Mouse (Mus musculus) hindbrain, embryonic 11.5 days (tissue): ENCODE results near the gene Liph. TPM values are rescaled to one million over a fixed set of nuclear protein-coding genes. Genes with fewer than 3 reads are reported as not detected.
A peak's percentile ranks its signal among the peaks of the same experiment; 100 is the strongest.
"Not testable (repeated sequence)": the region's sequence is repeated elsewhere in the genome, so short reads cannot be mapped to it uniquely, and the experiment has no call there.

Experiments
- ATAC-seq: fragments of 200-750 bp; cut with Nextera tagmentation; 2 replicates; pipeline ENCODE4 v1.8.0; 2017; ENCODE audit warnings: mild to moderate bottlenecking, moderate TSS enrichment, moderate library complexity; ENCODE audit not compliant: low FRiP score
- DNase-seq: peaks from one replicate; pipeline ENCODE4 v3.0.0-alpha.2; 2015; ENCODE audit warnings: low spot score
- H3K27ac ChIP-seq: fragments of 300-500 bp; sonication (generic); 2 replicates; pipeline ENCODE4 v1.5.1; 2014; ENCODE audit warnings: mild to moderate bottlenecking, low read depth, low read length
- H3K27me3 ChIP-seq: fragments of 300-500 bp; sonication (generic); 2 replicates; pipeline ENCODE4 v1.6.1; 2014; ENCODE audit warnings: mild to moderate bottlenecking, low read length, moderate library complexity, mixed read lengths; ENCODE audit not compliant: control insufficient read depth, insufficient read depth
- H3K36me3 ChIP-seq: fragments of 300-500 bp; sonication (generic); 2 replicates; pipeline ENCODE4 v1.6.1; 2014; ENCODE audit warnings: mild to moderate bottlenecking, low read length, moderate library complexity, mixed read lengths; ENCODE audit not compliant: control insufficient read depth, insufficient read depth
- H3K4me1 ChIP-seq: fragments of 300-500 bp; sonication (generic); replicated peaks from 2 replicates; pipeline ENCODE4 v1.6.1; 2014; ENCODE audit warnings: low read length, mixed read lengths; ENCODE audit not compliant: control insufficient read depth, insufficient read depth
- H3K4me2 ChIP-seq: fragments of 300-500 bp; sonication (generic); replicated peaks from 2 replicates; pipeline ENCODE4 v1.6.1; 2014; ENCODE audit warnings: mild to moderate bottlenecking, low read depth, low read length
- H3K4me3 ChIP-seq: fragments of 300-500 bp; sonication (generic); 2 replicates; pipeline ENCODE4 v1.5.1; 2014; ENCODE audit warnings: low read depth, low read length
- H3K9ac ChIP-seq: fragments of 300-500 bp; sonication (generic); 2 replicates; pipeline ENCODE4 v1.6.1; 2014; ENCODE audit warnings: low read depth, low read length
- H3K9me3 ChIP-seq: fragments of 300-500 bp; sonication (generic); 2 replicates; pipeline ENCODE4 v1.6.1; 2016; ENCODE audit warnings: low read length; ENCODE audit not compliant: control insufficient read depth
- WGBS: fragments of 180-500 bp; shearing (Covaris S2); extraction: QIAGEN DNeasy Blood & Tissue Kit; methylation state at CpG from one replicate; pipeline ENCODE4 v1.1.7; 2014; 5-methylcytosine and 5-hydroxymethylcytosine counted together
- polyA plus RNA-seq: library from polyadenylated mRNA; unstranded; fragments of >200 nt; fragmentation: Nextera tagmentation; extraction: Ambion mirVana; gene quantifications from 2 replicates; pipeline ENCODE4 v1.2.1, GENCODE M21; 2014

Gene Liph
- polyA plus RNA-seq, 1 experiment from 2014 or later: 0.51 TPM

DNA sequence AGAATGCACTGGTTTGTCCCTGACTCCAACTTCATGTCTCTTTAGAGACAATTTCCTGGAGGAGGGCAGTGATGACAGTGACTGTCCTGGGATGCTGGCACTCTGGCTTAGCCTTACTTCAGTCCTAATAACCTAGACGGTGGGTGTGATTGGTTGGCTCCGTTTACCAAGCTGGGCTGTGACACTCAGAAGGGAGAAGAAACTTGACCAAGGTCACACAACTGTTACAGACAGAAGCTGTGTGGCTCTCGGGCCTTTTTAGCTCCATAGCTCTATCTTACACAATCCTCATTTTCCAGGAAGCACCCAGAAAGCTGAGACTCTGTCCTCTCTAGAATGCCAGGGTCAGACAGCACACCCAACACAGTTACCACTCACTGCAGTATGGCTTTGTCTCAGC is 29.9 kb downstream of the Liph start:
- Histone ChIP-seq H3K4me3 (no peak overlapping the region), H3K4me1 (no peaks in the 10 kb centered on the region), H3K27me3 (no peaks in the 10 kb centered on the region), H3K9ac (no peak overlapping the region), H3K4me2 (no peak overlapping the region), H3K27ac (no peak overlapping the region), H3K9me3 (no peaks in the 10 kb centered on the region), H3K36me3 (no peaks in the 10 kb centered on the region)
- no peak for DNase-seq
- no peak for ATAC-seq
- 82% methylated on average over 3 of the region's 3 CpGs for WGBS

DNA sequence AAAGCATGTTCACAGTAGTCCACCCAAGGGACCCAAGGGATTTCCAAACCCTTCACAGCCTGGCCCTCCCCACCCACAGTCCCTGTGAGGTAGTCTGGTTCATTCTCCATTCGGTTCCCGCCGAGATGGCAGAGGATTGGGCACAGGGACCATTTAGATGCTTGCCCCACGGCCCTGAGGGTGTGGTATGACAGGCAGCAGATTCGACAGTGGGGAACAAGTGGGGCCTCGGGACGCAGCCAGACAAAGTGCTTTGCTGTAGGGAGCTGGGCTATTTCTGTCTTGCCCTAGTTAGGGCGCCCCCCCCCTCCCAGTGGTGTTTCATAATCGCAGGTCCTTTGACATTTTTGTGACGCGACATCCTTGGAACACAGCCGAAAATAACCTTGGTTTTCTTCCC is 39.9 kb downstream of the Liph start:
- DNase-seq: no peak
- ATAC-seq: no peak
- Histone ChIP-seq H3K4me2 (no peak overlapping the region), H3K36me3 (no peaks in the 10 kb centered on the region), H3K9ac (no peak overlapping the region), H3K4me1 (no peaks in the 10 kb centered on the region), H3K4me3 (no peak overlapping the region), H3K9me3 (no peaks in the 10 kb centered on the region), H3K27ac (no peak overlapping the region), H3K27me3 (no peaks in the 10 kb centered on the region)
- WGBS: 84% methylated on average over 12 of the region's 12 CpGs

DNA sequence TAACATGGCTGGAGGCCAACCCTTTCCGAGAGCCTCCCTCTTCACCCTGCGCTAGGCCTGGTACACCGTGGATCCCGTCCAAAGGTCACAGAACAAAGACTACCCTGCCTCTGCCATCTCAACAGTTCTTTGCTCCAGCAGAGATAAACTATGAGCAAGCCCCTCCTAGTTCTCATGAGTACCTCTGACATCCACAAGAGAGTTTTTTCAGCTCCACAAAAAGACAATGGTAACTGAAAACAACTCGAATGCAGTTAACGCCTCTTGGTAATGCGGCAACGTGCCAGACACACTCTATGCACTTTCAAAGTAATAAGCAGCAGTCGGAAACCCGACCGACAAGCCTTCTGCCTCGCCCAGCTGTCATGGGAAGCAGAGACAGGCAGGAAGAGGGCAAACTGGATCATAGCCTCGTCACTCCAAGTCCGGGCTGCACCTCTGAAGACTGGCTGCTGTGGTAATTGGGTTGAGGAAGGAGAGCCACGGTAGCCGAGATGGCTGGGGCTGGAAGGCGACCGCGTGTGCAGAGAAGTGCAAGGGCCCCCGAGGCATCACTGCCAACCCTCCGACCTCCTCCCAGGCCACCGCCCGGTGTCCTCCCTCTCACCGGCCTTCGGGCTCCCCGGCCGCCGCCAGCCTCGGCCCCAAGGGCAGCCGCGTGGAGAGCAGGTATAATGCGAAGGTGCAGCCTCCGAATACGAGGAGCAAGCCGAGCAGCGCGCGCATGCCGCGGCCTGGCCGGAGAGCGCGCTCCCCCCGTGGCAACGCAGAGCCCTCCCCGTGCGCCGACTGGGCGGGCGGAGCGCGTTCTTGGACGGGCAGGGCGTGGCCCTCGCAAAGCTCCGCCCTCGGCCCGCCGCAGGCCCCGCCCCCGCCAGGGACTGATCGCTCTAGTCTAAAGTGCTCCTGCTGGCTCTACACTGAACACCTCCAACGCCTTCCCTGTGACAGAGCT is 48.4 kb downstream of the Liph start, which contains the start of gene Tmem41a:
Gene Tmem41a (minus strand): TSS at position 792 of the 955 bp plus-strand sequence.
- no peaks in the 10 kb centered on the region for H3K27me3 ChIP-seq
- no peak within 1 kb of the TSS for H3K27ac ChIP-seq
- H3K4me3 ChIP-seq: peak within 1 kb of the TSS; percentile 61
- H3K4me1 ChIP-seq: no peaks in the 10 kb centered on the region; the same call in 1 of the 2 replicates
- ATAC-seq (peak; percentile 97), DNase-seq (peak; percentile 92)
- H3K36me3 ChIP-seq: no peaks in the 10 kb centered on the region
- peak within 1 kb of the TSS; percentile 60 for H3K4me2 ChIP-seq
- H3K9ac ChIP-seq: peak within 1 kb of the TSS; percentile 61
- WGBS: 1% methylated on average over 57 of the region's 63 CpGs
- H3K9me3 ChIP-seq: no peaks in the 10 kb centered on the region

DNA sequence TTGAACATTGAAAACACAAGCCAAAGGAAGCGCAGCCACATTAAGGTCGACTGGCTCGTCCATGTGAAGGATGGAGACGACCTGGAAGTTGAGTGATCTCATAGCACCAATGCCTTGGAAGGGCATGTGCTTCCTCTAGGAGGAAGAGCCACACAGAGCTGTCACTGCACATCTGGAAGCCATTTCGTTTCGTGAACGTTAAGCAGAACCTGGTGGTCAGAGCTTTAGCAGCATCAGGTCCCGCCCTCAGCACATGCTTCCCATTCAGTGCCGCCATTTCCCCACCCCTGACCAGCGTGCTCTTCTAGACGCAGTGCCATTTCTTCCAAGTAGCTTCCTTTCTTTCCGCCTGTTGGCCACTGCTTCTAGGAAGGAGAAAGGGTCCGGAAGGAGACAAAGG is 67.0 kb downstream of the Liph start:
- H3K9me3 ChIP-seq: no peaks in the 10 kb centered on the region
- H3K36me3 ChIP-seq: peaks cover 6% of the 10 kb centered on the region; the same call in 1 of the 2 replicates
- no peak overlapping the region for H3K4me2 ChIP-seq
- H3K27ac ChIP-seq: no peak overlapping the region
- no peaks in the 10 kb centered on the region for H3K27me3 ChIP-seq
- no peak overlapping the region for H3K9ac ChIP-seq
- WGBS: 78% methylated on average over 13 of the region's 13 CpGs
- no peaks in the 10 kb centered on the region for H3K4me1 ChIP-seq
- DNase-seq: no peak
- no peak overlapping the region for H3K4me3 ChIP-seq
- ATAC-seq: no peak

DNA sequence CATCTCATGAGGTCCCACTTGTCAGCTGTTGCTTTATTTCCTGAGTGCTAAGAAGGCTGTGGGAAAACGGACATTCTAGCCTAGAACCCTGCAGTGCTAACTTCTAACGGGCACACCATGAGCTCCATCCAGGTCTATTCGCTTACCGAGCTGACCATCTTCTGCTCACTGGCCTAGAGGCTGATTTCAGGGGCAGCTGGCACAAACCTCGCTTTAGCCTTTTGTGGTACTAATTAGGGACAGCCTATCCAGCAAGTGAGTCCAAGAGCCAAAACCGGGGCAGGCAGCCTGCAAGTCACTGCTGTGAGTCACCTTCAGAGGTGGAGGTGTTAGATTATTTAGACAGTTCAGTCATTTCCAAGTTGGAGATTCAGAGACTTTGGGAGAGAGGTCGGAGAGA is 78.8 kb downstream of the Liph start:
- Histone ChIP-seq H3K27me3 (no peaks in the 10 kb centered on the region), H3K9ac (no peak overlapping the region), H3K36me3 (peaks cover 2% of the 10 kb centered on the region; the same call in 1 of the 2 replicates), H3K4me1 (no peaks in the 10 kb centered on the region), H3K27ac (no peak overlapping the region), H3K4me2 (no peak overlapping the region), H3K9me3 (no peaks in the 10 kb centered on the region), H3K4me3 (no peak overlapping the region)
- 79% methylated on average over 7 of the region's 7 CpGs for WGBS
- no peak for DNase-seq
- no peak for ATAC-seq

DNA sequence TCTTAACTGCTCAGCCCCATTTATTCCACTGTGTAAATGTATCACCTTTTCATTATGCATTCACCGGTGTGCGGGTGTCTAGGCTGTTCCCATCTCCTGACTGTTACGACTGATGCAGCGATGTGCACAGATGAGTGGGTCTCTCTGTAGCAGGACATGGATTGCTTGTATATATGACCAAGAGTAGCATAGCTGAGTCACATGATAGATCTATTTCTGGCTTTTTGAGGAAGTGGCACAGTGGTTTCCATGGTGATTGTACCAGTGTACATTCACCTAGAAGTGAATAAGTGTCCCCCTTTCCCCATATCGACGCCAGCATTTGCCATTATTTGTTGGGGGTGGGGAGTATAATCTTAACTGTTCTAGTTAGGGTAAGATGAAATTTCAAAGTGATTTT is 82.1 kb downstream of the Liph start:
- ATAC-seq: no peak
- Histone ChIP-seq H3K9me3 (no peaks in the 10 kb centered on the region), H3K4me1 (no peaks in the 10 kb centered on the region), H3K4me3 (no peak overlapping the region), H3K27me3 (no peaks in the 10 kb centered on the region), H3K4me2 (no peak overlapping the region), H3K36me3 (peaks cover 2% of the 10 kb centered on the region; the same call in 1 of the 2 replicates), H3K27ac (no peak overlapping the region), H3K9ac (no peak overlapping the region)
- 94% methylated on average over 6 of the region's 6 CpGs for WGBS
- no peak for DNase-seq

DNA sequence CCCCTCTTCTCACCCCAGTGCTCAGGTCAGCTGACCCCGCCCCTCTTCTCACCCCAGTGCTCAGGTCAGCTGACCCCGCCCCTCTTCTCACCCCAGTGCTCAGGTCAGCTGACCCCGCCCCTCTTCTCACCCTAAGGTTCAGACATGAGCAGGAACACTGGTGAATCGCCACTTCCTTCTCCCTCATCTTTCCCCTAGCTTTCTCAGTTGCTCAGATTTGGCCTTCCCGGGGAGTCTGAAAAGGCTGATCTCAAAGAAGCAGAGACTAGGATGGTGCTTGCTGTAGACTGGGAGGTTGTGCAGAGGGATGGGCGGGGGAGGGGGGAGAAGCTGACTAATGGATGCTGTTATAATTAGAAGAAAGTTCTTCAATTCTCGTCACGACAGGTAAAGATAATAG is 86.6 kb downstream of the Liph start:
- not testable (repeated sequence) for H3K4me3 ChIP-seq, H3K9ac ChIP-seq, H3K36me3 ChIP-seq, H3K4me1 ChIP-seq, H3K27ac ChIP-seq, H3K4me2 ChIP-seq, DNase-seq, H3K9me3 ChIP-seq, H3K27me3 ChIP-seq, ATAC-seq
- 38% methylated on average over 6 of the region's 8 CpGs for WGBS

DNA sequence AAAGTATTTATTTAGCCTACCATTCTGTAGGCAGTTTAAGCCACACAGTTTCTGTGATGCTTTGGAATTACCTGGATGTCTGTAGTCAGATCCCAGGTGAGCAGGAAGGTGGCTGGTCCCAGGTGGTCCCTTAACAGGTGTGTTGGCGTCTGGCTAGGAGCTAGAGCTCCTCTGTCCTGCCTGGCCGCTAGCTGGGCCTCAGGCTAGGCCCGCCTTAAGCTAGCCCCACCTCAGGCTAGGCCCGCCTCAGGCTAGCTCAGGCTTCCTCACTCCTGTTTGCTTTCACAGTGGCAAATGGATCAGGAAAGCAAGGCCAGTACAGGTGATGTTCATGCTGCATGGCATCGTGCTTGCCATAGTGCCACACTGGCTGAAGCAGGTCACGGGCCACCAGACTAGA is 88.6 kb downstream of the Liph start:
- Histone ChIP-seq H3K4me2 (no peak overlapping the region), H3K4me3 (no peak overlapping the region), H3K9ac (no peak overlapping the region), H3K9me3 (no peaks in the 10 kb centered on the region), H3K27me3 (no peaks in the 10 kb centered on the region), H3K4me1 (no peaks in the 10 kb centered on the region), H3K27ac (no peak overlapping the region), H3K36me3 (no peaks in the 10 kb centered on the region)
- DNase-seq (no peak), ATAC-seq (no peak)
- WGBS: 90% methylated on average over 6 of the region's 6 CpGs

DNA sequence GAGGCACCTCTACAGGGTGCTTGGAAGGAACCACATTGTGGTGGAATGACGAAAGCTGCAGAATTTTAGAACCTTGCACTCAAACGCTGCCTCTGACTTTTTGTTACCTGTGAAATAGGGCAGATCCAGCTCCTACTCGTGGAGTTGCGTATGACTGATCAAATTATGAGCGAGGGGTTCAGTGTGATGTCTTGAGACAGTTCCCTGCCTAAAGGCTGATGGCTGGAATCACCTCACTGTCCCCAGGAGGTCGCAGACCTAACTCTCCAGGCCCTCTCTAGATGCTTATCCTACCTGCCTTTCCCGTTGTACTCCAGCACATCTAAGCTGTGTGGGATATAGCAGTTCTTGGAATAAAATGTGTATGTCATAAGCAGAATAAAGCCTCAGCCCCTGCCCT is 89.5 kb downstream of the Liph start:
- H3K9ac ChIP-seq: no peak overlapping the region
- H3K27ac ChIP-seq: no peak overlapping the region
- H3K27me3 ChIP-seq: no peaks in the 10 kb centered on the region
- H3K4me2 ChIP-seq: no peak overlapping the region
- DNase-seq (no peak), ATAC-seq (no peak)
- H3K36me3 ChIP-seq: no peaks in the 10 kb centered on the region
- no peaks in the 10 kb centered on the region for H3K9me3 ChIP-seq
- no peak overlapping the region for H3K4me3 ChIP-seq
- WGBS: 90% methylated on average over 7 of the region's 7 CpGs
- no peaks in the 10 kb centered on the region for H3K4me1 ChIP-seq
